Mouse (Mus musculus) forebrain, embryonic 11.5 days (tissue): Measurements from ENCODE around the gene Slc18b1. TPM values are rescaled to one million over a fixed set of nuclear protein-coding genes. Genes with fewer than 3 reads are reported as not detected.

ENCODE experiments used
- ATAC-seq: fragments of 200-750 bp; cut with Nextera tagmentation; replicated peaks from 2 replicates; pipeline ENCODE4 v1.8.0; 2017; ENCODE audit warnings: moderate TSS enrichment; ENCODE audit not compliant: low FRiP score
- DNase-seq: peaks from one replicate; pipeline ENCODE4 v3.0.0-alpha.2; 2017; ENCODE audit warnings: low spot score
- H3K27ac ChIP-seq: fragments of 300-500 bp; sonication (generic); 2 replicates; pipeline ENCODE4 v1.5.1; 2014; ENCODE audit warnings: low read depth, low read length
- H3K27me3 ChIP-seq: fragments of 300-500 bp; sonication (generic); 2 replicates; pipeline ENCODE4 v1.6.1; 2014; ENCODE audit warnings: mild to moderate bottlenecking, low read length, mixed read lengths; ENCODE audit not compliant: control insufficient read depth, insufficient read depth
- H3K36me3 ChIP-seq: fragments of 300-500 bp; sonication (generic); 2 replicates; pipeline ENCODE4 v1.6.1; 2014; ENCODE audit warnings: mild to moderate bottlenecking, low read length, moderate library complexity, mixed read lengths; ENCODE audit not compliant: control insufficient read depth, insufficient read depth
- H3K4me1 ChIP-seq: fragments of 300-500 bp; sonication (generic); replicated peaks from 2 replicates; pipeline ENCODE4 v1.6.1; 2014; ENCODE audit warnings: low read length, mixed read lengths; ENCODE audit not compliant: control insufficient read depth, insufficient read depth
- H3K4me2 ChIP-seq: fragments of 300-500 bp; sonication (generic); 2 replicates; pipeline ENCODE4 v1.6.1; 2014; ENCODE audit warnings: low read depth, mild to moderate bottlenecking, low read length, moderate library complexity, mixed read lengths; ENCODE audit not compliant: severe bottlenecking
- H3K4me3 ChIP-seq: fragments of 300-500 bp; sonication (generic); 2 replicates; pipeline ENCODE4 v1.5.1; 2014; ENCODE audit warnings: low read depth, low read length
- H3K9ac ChIP-seq: fragments of 300-500 bp; sonication (generic); 2 replicates; pipeline ENCODE4 v1.6.1; 2014; ENCODE audit warnings: low read length
- H3K9me3 ChIP-seq: fragments of 300-500 bp; sonication (generic); 2 replicates; pipeline ENCODE4 v1.6.1; 2016; ENCODE audit warnings: low read length, mixed read lengths; ENCODE audit not compliant: control insufficient read depth
- WGBS: fragments of 180-500 bp; shearing (Covaris S2); extraction: QIAGEN DNeasy Blood & Tissue Kit; methylation state at CpG from one replicate; pipeline ENCODE4 v1.1.7; 2014; 5-methylcytosine and 5-hydroxymethylcytosine counted together
- polyA plus RNA-seq: library from polyadenylated mRNA; unstranded; fragments of >200 nt; fragmentation: Nextera tagmentation; extraction: Ambion mirVana; gene quantifications from 2 replicates; pipeline ENCODE4 v1.2.1, GENCODE M21; 2014

Gene Slc18b1
- polyA plus RNA-seq, 1 experiment from 2014 or later, result 20.9 TPM

DNA sequence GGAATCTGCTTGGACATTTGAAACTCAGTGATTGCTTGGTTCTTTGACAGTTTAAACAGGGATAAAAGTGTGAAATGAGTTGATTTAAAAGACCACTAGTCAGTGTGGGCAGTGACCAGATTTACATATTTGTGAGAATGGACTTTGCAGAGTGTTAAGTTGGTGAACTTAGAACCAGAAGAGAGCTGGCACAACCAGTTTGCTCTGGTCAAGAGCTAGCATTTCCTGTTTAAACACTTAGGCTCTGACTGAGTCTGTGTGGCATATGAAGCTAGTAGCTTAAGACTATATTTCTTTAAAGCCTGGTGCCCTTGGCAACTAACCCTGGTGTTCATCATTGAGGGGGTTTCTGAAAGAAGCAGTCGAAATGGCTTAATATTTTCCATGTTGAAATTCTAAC lies 1.4 kb downstream of the Slc18b1 start:
- no peak for ATAC-seq
- H3K9ac ChIP-seq, result no peak overlapping the region
- H3K27ac ChIP-seq, result no peak overlapping the region
- H3K27me3 ChIP-seq, result no peaks in the 10 kb centered on the region
- no peak for DNase-seq
- 88% methylated on average over 1 of the region's 1 CpGs for WGBS
- H3K36me3 ChIP-seq, result no peaks in the 10 kb centered on the region; the same call in 1 of the 2 replicates
- H3K4me3 ChIP-seq, result no peak overlapping the region
- H3K4me2 ChIP-seq, result no peak overlapping the region
- H3K9me3 ChIP-seq, result no peaks in the 10 kb centered on the region
- H3K4me1 ChIP-seq, result 0 out of 2 replicates have a peak, but pooled peaks cover 2% of the 10 kb centered on the region

DNA sequence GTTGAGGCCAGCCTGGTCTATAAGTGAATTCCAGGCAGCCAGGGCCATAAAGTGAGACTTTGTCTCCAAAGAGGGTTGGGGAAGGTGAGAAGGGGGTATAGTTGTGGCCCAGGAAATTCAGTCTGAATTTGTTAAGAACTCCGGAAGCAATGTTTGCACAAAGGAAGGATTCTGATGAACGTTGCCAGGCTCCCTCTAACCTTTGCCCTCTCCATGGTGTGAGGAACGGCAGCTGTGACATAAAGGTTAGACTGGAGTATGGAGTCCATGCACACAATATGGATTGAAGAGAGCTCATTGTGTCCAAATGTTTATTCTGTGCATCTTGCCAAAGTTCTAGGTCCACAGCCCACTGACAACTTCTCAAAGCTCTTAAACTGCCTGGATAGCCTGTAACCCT lies 3.1 kb downstream of the Slc18b1 start:
- Histone ChIP-seq H3K36me3 (no peaks in the 10 kb centered on the region; the same call in 1 of the 2 replicates), H3K4me1 (0 out of 2 replicates have a peak, but pooled peaks cover 2% of the 10 kb centered on the region), H3K9me3 (no peaks in the 10 kb centered on the region), H3K27ac (no peak overlapping the region), H3K4me3 (no peak overlapping the region), H3K9ac (no peak overlapping the region), H3K27me3 (no peaks in the 10 kb centered on the region), H3K4me2 (no peak overlapping the region)
- DNase-seq (no peak), ATAC-seq (no peak)
- 37% methylated on average over 3 of the region's 3 CpGs for WGBS

DNA sequence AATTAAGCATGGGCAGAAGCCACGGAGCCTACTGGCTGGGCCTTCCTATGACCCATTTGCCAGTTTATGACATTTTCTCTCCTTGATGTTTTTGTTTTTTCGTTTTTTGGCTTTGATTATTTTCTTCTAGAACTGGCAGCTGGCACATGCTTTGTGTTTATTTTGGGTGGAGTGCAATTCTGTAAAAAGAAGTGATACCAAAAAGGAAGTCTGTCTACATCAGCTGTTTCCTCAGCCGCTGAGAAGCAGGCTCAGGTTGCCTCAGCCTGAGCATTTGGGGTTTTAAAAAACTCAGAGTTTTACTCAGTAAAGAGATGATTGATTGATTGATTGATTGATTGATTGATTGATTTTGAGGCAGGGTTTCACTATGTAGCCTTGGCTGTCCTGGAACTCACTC lies 6.1 kb downstream of the Slc18b1 start:
- no peak overlapping the region for H3K27ac ChIP-seq
- H3K36me3 ChIP-seq, result no peaks in the 10 kb centered on the region; the same call in 1 of the 2 replicates
- no peaks in the 10 kb centered on the region for H3K27me3 ChIP-seq
- no peak overlapping the region for H3K4me3 ChIP-seq
- no peak overlapping the region for H3K4me2 ChIP-seq
- ATAC-seq (no peak), DNase-seq (no peak)
- 74% methylated on average over 3 of the region's 3 CpGs for WGBS
- H3K4me1 ChIP-seq, result no peaks in the 10 kb centered on the region
- no peak overlapping the region for H3K9ac ChIP-seq
- H3K9me3 ChIP-seq, result no peaks in the 10 kb centered on the region

DNA sequence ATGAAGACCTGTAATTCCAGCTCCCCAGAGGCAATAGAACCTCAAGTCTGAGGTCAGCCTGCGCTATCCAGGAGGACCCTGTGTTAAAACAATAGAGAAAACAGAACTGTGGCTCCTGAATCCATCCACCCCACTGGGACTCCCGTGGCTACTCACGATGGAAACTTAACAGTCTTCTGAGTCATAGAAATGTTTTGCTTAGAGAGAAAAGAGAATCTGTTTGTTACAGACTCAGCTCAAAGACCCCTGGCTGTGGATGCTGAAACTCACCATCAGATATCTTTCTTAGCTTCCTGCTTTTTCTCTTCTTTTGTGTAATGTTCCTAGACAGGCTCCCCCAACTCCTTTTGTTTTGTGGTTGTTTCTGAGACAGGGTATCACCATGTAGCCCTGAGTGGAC lies 7.9 kb downstream of the Slc18b1 start:
- DNase-seq (no peak), ATAC-seq (no peak)
- Histone ChIP-seq H3K4me2 (no peak overlapping the region), H3K9me3 (no peaks in the 10 kb centered on the region), H3K4me3 (no peak overlapping the region), H3K36me3 (no peaks in the 10 kb centered on the region; the same call in 1 of the 2 replicates), H3K27me3 (no peaks in the 10 kb centered on the region), H3K27ac (no peak overlapping the region), H3K9ac (no peak overlapping the region), H3K4me1 (no peaks in the 10 kb centered on the region)
- 64% methylated on average over 3 of the region's 3 CpGs for WGBS

DNA sequence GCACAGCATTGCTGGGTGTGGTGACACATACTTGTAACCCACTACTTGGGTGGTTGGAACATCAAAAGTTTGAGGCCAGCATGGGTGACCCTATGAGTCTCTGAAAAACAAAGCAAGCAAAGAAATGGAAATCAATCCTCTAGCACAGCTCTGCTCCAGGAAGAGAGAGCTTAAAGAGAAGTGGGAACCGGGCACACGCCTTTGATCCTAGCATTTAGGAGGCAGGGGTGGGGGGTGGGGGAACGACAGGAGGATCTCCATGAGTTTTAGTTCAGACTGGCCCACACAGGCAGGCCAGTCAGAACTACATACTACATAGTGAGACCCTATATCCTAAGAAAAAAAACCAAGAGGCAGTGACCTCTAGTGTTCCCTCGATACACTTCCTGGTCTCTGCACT lies 9.4 kb downstream of the Slc18b1 start:
- Histone ChIP-seq H3K36me3 (no peaks in the 10 kb centered on the region; the same call in 1 of the 2 replicates), H3K4me1 (no peaks in the 10 kb centered on the region), H3K4me3 (no peak overlapping the region), H3K4me2 (no peak overlapping the region), H3K27me3 (no peaks in the 10 kb centered on the region), H3K9ac (no peak overlapping the region), H3K27ac (no peak overlapping the region), H3K9me3 (no peaks in the 10 kb centered on the region)
- 34% methylated on average over 4 of the region's 4 CpGs for WGBS
- ATAC-seq (peak; percentile 58; the same call in 1 of the 2 replicates), DNase-seq (no peak)

DNA sequence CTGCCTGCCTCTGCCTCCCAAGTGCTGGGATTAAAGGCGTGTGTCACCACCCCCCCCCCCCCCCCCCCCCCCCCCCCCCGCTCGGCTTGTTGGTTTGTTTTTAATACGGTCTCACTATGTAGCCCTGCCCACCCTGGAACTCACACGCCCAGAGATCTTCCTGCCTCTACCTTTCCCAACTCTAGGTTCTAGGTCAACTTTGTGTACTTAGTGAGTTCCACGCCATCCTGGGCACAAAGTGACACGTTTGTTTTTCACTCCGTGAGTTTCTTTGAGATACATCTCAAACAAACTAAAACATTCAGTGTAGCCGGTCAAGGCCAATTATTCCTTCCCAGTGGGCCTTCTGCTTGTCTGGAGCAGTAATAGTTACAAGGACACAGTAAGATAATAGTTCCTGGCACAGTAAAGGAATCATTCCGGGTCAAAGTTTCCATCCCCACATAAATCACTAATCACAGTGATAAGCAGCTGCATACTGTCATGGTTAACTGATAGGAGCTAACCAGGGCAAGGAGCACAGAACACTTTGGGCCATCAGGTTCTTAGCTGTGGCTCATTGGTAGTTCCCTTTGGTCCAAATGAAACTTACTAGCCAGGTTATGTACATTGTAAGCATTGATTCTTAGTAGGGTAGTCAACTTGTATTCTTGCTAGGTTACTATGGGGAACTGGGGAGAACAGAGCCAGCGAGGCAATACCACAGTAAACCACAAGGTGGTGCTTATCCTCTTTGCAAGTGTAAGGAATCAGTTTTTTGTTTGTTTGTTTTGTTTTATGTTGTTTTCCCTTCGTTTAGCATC lies 15.1 kb downstream of the Slc18b1 start:
- WGBS, result 81% methylated on average over 10 of the region's 12 CpGs
- no peak overlapping the region for H3K27ac ChIP-seq
- no peaks in the 10 kb centered on the region for H3K9me3 ChIP-seq
- H3K4me2 ChIP-seq, result no peak overlapping the region
- no peak overlapping the region for H3K9ac ChIP-seq
- DNase-seq (peak; percentile 83), ATAC-seq (no peak)
- H3K4me3 ChIP-seq, result no peak overlapping the region
- H3K27me3 ChIP-seq, result no peaks in the 10 kb centered on the region
- H3K36me3 ChIP-seq, result no peaks in the 10 kb centered on the region
- H3K4me1 ChIP-seq, result no peaks in the 10 kb centered on the region

DNA sequence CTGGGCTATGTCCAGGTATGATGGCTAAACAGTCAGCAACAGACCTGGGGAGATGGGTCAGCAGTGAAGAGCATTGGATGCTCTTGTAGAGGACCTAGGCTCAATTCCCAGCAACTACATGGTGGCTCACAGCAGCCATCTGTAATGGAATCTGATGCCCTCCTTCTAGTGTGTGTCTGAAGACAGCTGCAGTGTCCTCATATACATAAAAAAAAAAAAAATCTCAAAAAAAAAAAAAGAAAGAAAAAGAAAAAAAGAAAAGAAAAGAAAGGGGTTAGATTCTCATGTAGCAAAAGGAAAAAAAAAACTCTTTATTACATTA lies 15.6 kb downstream of the Slc18b1 start:
- H3K9ac ChIP-seq, result no peak overlapping the region
- H3K4me2 ChIP-seq, result no peak overlapping the region
- no peak overlapping the region for H3K27ac ChIP-seq
- no peaks in the 10 kb centered on the region for H3K4me1 ChIP-seq
- no peaks in the 10 kb centered on the region for H3K9me3 ChIP-seq
- no peaks in the 10 kb centered on the region for H3K36me3 ChIP-seq
- no peaks in the 10 kb centered on the region for H3K27me3 ChIP-seq
- no peak overlapping the region for H3K4me3 ChIP-seq
- ATAC-seq (no peak; the same call in 1 of the 2 replicates), DNase-seq (no peak)

DNA sequence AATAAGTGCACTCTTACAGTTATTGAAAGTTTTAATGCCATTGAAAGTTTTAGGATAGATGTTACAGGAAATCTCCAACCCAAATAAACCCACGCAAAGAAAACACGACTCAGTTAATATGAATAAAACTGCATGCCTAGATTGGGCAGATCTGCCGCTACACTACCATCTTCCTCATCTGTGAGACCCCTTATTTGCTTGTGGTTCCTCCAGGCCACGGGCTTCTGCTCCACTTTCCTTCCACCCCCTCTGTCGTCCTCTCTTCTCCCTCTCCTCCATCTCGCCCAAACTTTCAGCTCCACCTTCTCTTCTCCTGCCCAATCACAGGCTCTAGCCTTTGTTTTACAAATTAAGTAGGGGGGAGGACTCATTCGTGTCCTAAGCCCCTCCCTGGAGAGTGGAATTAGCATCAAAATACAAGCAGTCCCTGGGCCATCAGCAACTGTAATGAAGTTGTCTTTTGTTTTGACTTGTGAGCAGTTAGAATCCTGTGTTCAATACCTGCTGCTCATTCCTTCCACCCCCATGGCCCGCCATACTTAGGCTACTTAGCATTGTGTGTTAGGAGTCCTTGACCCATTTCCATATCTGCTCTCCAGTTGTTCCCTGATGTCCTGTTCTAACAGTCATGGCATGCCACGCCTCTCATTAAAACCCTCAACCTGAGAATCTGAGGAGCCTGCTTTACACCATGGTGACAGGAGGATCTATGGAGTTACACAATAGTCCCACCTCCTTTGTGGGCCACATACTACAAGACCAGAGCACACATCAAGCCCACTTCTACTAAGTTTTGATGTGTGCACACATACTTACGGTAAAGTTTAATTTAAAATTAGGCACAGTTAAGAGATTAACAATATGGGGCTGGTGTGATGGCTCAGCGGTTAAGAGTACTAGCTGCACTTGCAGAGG lies 16.3 kb downstream of the Slc18b1 start:
- DNase-seq, result peak; percentile 54
- H3K9ac ChIP-seq, result no peak overlapping the region
- H3K27me3 ChIP-seq, result no peaks in the 10 kb centered on the region
- 48% methylated on average over 11 of the region's 11 CpGs for whole genome bisulfite sequencing
- no peaks in the 10 kb centered on the region for H3K9me3 ChIP-seq
- H3K27ac ChIP-seq, result no peak overlapping the region
- no peak overlapping the region for H3K4me2 ChIP-seq
- H3K4me3 ChIP-seq, result no peak overlapping the region
- no peaks in the 10 kb centered on the region for H3K4me1 ChIP-seq
- ATAC-seq, result peak; percentile 89
- H3K36me3 ChIP-seq, result no peaks in the 10 kb centered on the region
